Mouse (Mus musculus) cerebellum, adult 2 months (tissue): ENCODE results near the gene Coq8b. TPM values are rescaled to one million over a fixed set of nuclear protein-coding genes. Genes with fewer than 3 reads are reported as not detected.

Experiments
- DNase-seq, 2 experiments: peaks; one replicate each; pipeline ENCODE4 v3.0.0; 2021
- H3K27ac ChIP-seq: fragments of 200-500 bp; 2 replicates; pipeline ENCODE4 v1.5.1; 2012; ENCODE audit warnings: low read length, control low read depth, inconsistent platforms; ENCODE audit not compliant: insufficient read depth
- H3K27me3 ChIP-seq: fragments of 200-500 bp; 2 replicates; pipeline ENCODE4 v1.6.1; 2012; ENCODE audit warnings: inconsistent platforms, mild to moderate bottlenecking, low read length, moderate library complexity; ENCODE audit not compliant: control insufficient read depth, insufficient read depth
- H3K4me1 ChIP-seq: fragments of 200-500 bp; 2 replicates; pipeline ENCODE4 v1.6.1; 2011; ENCODE audit warnings: low read length; ENCODE audit not compliant: control insufficient read depth, insufficient read depth
- H3K4me3 ChIP-seq: fragments of 200-500 bp; replicated peaks from 2 replicates; pipeline ENCODE3; 2011; ENCODE audit warnings: mild to moderate bottlenecking, low read depth, low read length, control low read depth; ENCODE audit not compliant: insufficient read depth
- CTCF ChIP-seq: fragments of 200-500 bp; IDR thresholded peaks from 2 replicates; pipeline ENCODE4 v1.5.1; 2011; ENCODE audit warnings: low read depth, mild to moderate bottlenecking, control low read depth, low read length, moderate library complexity, borderline replicate concordance; ENCODE audit not compliant: insufficient read depth
- POLR2A ChIP-seq: fragments of 200-500 bp; IDR thresholded peaks from 2 replicates; pipeline ENCODE4 v1.6.1; 2011; ENCODE audit warnings: low read length, control low read depth, borderline replicate concordance; ENCODE audit not compliant: insufficient read depth
- WGBS: fragments of 180-500 bp; shearing (Covaris S2); methylation state at CpG from one replicate; pipeline ENCODE4 v1.1.7; 2018; 5-methylcytosine and 5-hydroxymethylcytosine counted together
- polyA plus RNA-seq: library from polyadenylated mRNA; depleted of rRNA; stranded (reverse); fragments of >200 nt; gene quantifications from 2 replicates; pipeline ENCODE4 v1.2.3, GENCODE M21; 2012

Coq8b gene
- polyA plus RNA-seq, 1 experiment = 20.8 TPM

- no peak for DNase-seq
- Histone ChIP-seq H3K27me3 (no peaks in the 10 kb centered on the region), H3K4me3 (no peak overlapping the region), H3K27ac (no peak overlapping the region), H3K4me1 (peaks cover 28% of the 10 kb centered on the region)
- 22% methylated on average over 6 of the region's 6 CpGs for WGBS
- TF ChIP-seq POLR2A (no peak), CTCF (no peak)
Observed at GRCm38 (mm10) chr7:27221939-27222338, 10.9 kb upstream of the Coq8b start.

GRCm38 (mm10) chr7:27222538-27222937 lies 10.3 kb upstream of the Coq8b start:
- 80% methylated on average over 1 of the region's 1 CpGs for WGBS
- Histone ChIP-seq H3K4me1 (peaks cover 25% of the 10 kb centered on the region), H3K27ac (no peak overlapping the region), H3K27me3 (no peaks in the 10 kb centered on the region), H3K4me3 (no peak overlapping the region)
- DNase-seq = no peak
- TF ChIP-seq POLR2A (no peak), CTCF (no peak)

- 20% methylated on average over 11 of the region's 11 CpGs for WGBS
- H3K4me3 ChIP-seq = peak overlapping the region; percentile 60
- peak overlapping the region; percentile 14; the same call in 1 of the 2 replicates for H3K27ac ChIP-seq
- H3K27me3 ChIP-seq = no peaks in the 10 kb centered on the region
- peaks cover 17% of the 10 kb centered on the region for H3K4me1 ChIP-seq
- peak; percentile 39 to 44 for DNase-seq
- no peak for TF ChIP-seq POLR2A
- no peak for TF ChIP-seq CTCF
Observed at GRCm38 (mm10) chr7:27224877-27225575, 7.8 kb upstream of the Coq8b start.

GRCm38 (mm10) chr7:27227276-27227675 lies 5.5 kb upstream of the Coq8b start:
- H3K27ac ChIP-seq = peak overlapping the region; percentile 65
- TF ChIP-seq CTCF (no peak), POLR2A (no peak)
- peaks cover 14% of the 10 kb centered on the region for H3K4me1 ChIP-seq
- 9% methylated on average over 9 of the region's 9 CpGs for WGBS
- no peaks in the 10 kb centered on the region for H3K27me3 ChIP-seq
- peak overlapping the region; percentile 60 for H3K4me3 ChIP-seq
- DNase-seq = peak in 1 of 2 experiments; percentile 43

- Histone ChIP-seq H3K4me1 (peaks cover 14% of the 10 kb centered on the region), H3K4me3 (peak overlapping the region; percentile 60), H3K27ac (peak overlapping the region; percentile 65), H3K27me3 (no peaks in the 10 kb centered on the region)
- DNase-seq = peak; percentile 67 to 76
- 2% methylated on average over 10 of the region's 10 CpGs for WGBS
- TF ChIP-seq POLR2A (no peak), CTCF (no peak)
Observed at GRCm38 (mm10) chr7:27227676-27228075, 5.1 kb upstream of the Coq8b start.

DNA sequence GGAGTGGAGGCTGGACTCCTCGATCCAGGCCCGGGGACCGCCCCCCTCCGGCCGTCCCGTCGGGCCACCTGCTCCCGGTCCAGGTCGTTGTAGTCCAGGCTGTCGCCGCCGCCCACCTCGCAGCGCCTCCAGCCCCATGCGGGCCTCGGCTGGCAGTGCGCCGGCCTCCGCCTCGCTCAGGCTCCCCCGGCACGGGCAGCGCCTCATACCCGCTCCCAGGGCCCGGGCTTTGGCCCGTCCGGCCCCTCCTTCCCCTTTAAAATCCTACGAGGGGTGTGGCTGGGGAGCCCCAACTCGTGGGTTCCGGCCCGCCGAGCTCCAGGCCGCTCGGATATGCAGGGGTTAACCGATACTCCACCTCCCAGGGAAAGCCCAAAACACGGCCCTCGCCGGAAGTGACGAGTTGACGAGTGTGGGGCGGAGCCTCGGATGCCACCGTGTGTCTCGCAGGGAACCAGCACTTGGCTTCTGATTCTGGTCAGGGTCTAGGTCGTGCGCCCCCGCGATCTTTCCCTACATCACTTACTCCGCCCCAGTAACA lies 4.5 kb upstream of the Coq8b start, which contains the start of gene Itpkc:
Gene Itpkc (minus strand): TSS at position 381 of the 541 bp plus-strand sequence.
- no peaks in the 10 kb centered on the region for H3K27me3 ChIP-seq
- peak; percentile 91 for DNase-seq
- H3K4me3 ChIP-seq = peak within 1 kb of the TSS; percentile 60
- peak; percentile 98 for TF ChIP-seq POLR2A
- TF ChIP-seq CTCF = no peak
- H3K4me1 ChIP-seq = peaks cover 14% of the 10 kb centered on the region
- H3K27ac ChIP-seq = peak within 1 kb of the TSS; percentile 65
- under 1% methylated on average over 48 of the region's 49 CpGs for WGBS

DNA sequence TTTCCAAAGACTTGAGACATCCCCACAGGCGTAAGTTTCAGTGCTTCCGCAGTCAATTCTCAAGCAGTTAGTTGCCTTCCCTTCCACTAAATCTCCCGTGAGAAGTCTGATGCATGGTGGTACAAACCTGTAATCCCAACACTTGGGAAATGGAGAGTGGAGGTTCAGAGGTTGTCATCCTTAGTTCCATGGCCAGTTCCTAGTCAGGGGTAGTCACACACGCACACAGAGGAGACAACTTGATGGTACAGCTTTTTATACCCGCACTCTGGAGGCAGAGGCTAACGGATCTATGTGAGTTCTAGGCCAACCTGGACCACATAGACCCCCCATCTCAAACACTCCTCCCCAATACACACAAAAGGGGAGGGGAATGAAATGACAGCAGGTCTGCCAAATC lies 4.0 kb upstream of the Coq8b start:
- WGBS = 8% methylated on average over 6 of the region's 6 CpGs
- Histone ChIP-seq H3K27ac (peak overlapping the region; percentile 27; the same call in 1 of the 2 replicates), H3K4me1 (peaks cover 14% of the 10 kb centered on the region), H3K4me3 (peak overlapping the region; percentile 60), H3K27me3 (no peaks in the 10 kb centered on the region)
- TF ChIP-seq POLR2A (no peak), CTCF (no peak)
- DNase-seq = no peak

DNA sequence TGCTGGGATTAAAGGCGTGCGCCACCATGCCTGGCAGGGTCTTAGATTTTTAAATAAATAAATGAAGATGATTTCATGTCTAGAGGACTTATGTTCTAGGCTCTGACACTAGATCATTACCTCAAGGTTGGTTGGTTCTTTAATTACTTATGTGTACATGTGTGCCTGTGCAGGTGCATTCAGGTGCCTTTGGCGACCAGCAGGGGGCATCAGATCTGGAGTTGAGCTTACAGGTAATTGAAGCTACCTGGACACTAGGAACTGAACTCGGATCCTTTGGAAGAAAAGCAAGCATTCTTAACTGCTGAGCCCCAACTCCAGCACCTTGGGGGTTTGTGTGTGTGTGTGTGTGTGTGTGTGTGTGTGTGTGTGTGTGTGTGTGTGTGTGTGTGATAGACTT lies 2.0 kb upstream of the Coq8b start:
- Histone ChIP-seq H3K27ac (no peak overlapping the region), H3K4me3 (no peak overlapping the region), H3K4me1 (peaks cover 4% of the 10 kb centered on the region), H3K27me3 (no peaks in the 10 kb centered on the region)
- no peak for DNase-seq
- TF ChIP-seq POLR2A (no peak), CTCF (peak; percentile 31; the same call in 1 of the 2 replicates)
- 74% methylated on average over 4 of the region's 4 CpGs for WGBS
